Mouse (Mus musculus) layer of hippocampus, adult 2 months (tissue): ENCODE results near the gene Cks1b. TPM values are rescaled to one million over a fixed set of nuclear protein-coding genes. Genes with fewer than 3 reads are reported as not detected.

Experiments used
- DNase-seq, 2 experiments: peaks; one replicate each; pipeline ENCODE4 v3.0.0; 2022; ENCODE audit warnings: low spot score in 2 of 2
- H3K27ac ChIP-seq: fragments of 200-600 bp; 2 replicates; pipeline ENCODE4 v1.8.1; 2022
- H3K4me3 ChIP-seq: fragments of 200-600 bp; 2 replicates; pipeline ENCODE4 v1.8.1; 2022; ENCODE audit warnings: mild to moderate bottlenecking
- CTCF ChIP-seq: fragments of 200-600 bp; conservative IDR thresholded peaks from 2 replicates; pipeline ENCODE4 v1.8.1; 2022; ENCODE audit warnings: antibody characterized with exemption, mild to moderate bottlenecking, moderate library complexity
- total RNA-seq, 2 experiments: library from RNA; stranded (reverse); gene quantifications; 2 replicates each; pipeline ENCODE4 v1.2.3; 2021

Gene Cks1b
- total RNA-seq, 2 experiments from 2014 or later: 1.4 to 2.7 TPM

- Histone ChIP-seq H3K27ac (no peak overlapping the region), H3K4me3 (no peak overlapping the region)
- TF ChIP-seq CTCF: no peak
- no peak for DNase-seq
Observed at GRCm38 (mm10) chr3:89382033-89382882, 35.9 kb downstream of the Cks1b start.

- no peak overlapping the region for H3K27ac ChIP-seq
- TF ChIP-seq CTCF: no peak
- H3K4me3 ChIP-seq: no peak overlapping the region
- no peak for DNase-seq
Observed at GRCm38 (mm10) chr3:89381233-89381632, 37.0 kb downstream of the Cks1b start.

GRCm38 (mm10) chr3:89380711-89381110 is 37.5 kb downstream of the Cks1b start:
- no peak for DNase-seq
- Histone ChIP-seq H3K4me3 (no peak overlapping the region), H3K27ac (no peak overlapping the region)
- no peak for TF ChIP-seq CTCF

- Histone ChIP-seq H3K4me3 (no peak overlapping the region), H3K27ac (no peak overlapping the region)
- no peak for DNase-seq
- TF ChIP-seq CTCF: no peak
Observed at GRCm38 (mm10) chr3:89380291-89380690, 37.9 kb downstream of the Cks1b start.

- TF ChIP-seq CTCF: no peak
- DNase-seq: no peak
- H3K4me3 ChIP-seq: no peak overlapping the region; the same call in 1 of the 2 replicates
- no peak overlapping the region; the same call in 1 of the 2 replicates for H3K27ac ChIP-seq
Observed at GRCm38 (mm10) chr3:89379388-89380131, 38.6 kb downstream of the Cks1b start.

GRCm38 (mm10) chr3:89378394-89379067 is 39.7 kb downstream of the Cks1b start:
- TF ChIP-seq CTCF: peak; percentile 99
- peak overlapping the region; percentile 84 for H3K4me3 ChIP-seq
- peak; percentile 39 to 75 for DNase-seq
- H3K27ac ChIP-seq: peak overlapping the region; percentile 93

- no peak for TF ChIP-seq CTCF
- Histone ChIP-seq H3K27ac (peak overlapping the region; percentile 93; the same call in 1 of the 2 replicates), H3K4me3 (no peak overlapping the region)
- no peak for DNase-seq
Observed at GRCm38 (mm10) chr3:89377831-89378230, 40.4 kb downstream of the Cks1b start.

- no peak for DNase-seq
- Histone ChIP-seq H3K4me3 (no peak overlapping the region), H3K27ac (no peak overlapping the region)
- TF ChIP-seq CTCF: no peak
Observed at GRCm38 (mm10) chr3:89373581-89374231, 44.5 kb downstream of the Cks1b start.

GRCm38 (mm10) chr3:89367338-89367737 is 50.8 kb downstream of the Cks1b start:
- no peak overlapping the region for H3K4me3 ChIP-seq
- TF ChIP-seq CTCF: no peak
- H3K27ac ChIP-seq: no peak overlapping the region
- DNase-seq: no peak

GRCm38 (mm10) chr3:89365486-89366414 is 52.4 kb downstream of the Cks1b start:
- no peak overlapping the region for H3K4me3 ChIP-seq
- no peak for TF ChIP-seq CTCF
- DNase-seq: no peak
- no peak overlapping the region for H3K27ac ChIP-seq

Other genes with a start within 250 kb of the Cks1b start
- gene Scamp3, start 240.9 kb downstream of the Cks1b start, total RNA-seq: 10 to 100 TPM; 67.1 to 69.0 TPM
- 10 to 100 TPM; 61.6 to 61.7 TPM for gene Fam189b, start 235.2 kb downstream of the Cks1b start, total RNA-seq
- 10 to 100 TPM; 55.7 to 67.9 TPM for gene Gba, start 215.5 kb downstream of the Cks1b start, total RNA-seq
- gene Thbs3, start 203.2 kb downstream of the Cks1b start, total RNA-seq: 10 to 100 TPM; 42.6 to 43.8 TPM
- gene Mtx1, start 191.3 kb downstream of the Cks1b start, total RNA-seq: 100 to 1,000 TPM; 100 to 102 TPM
- 1 to 10 TPM in 1 of 2 experiments, under 1 TPM in 1; 0.31 to 1.3 TPM for gene Muc1, start 189.3 kb downstream of the Cks1b start, total RNA-seq
- gene Krtcap2, start 172.4 kb downstream of the Cks1b start, total RNA-seq: 10 to 100 TPM; 75.8 to 80.5 TPM
- 10 to 100 TPM; 89.1 to 92.8 TPM for gene Trim46, start 172.1 kb downstream of the Cks1b start, total RNA-seq
- gene Dpm3, start 159.0 kb downstream of the Cks1b start, total RNA-seq: 10 to 100 TPM; 51.2 to 61.0 TPM
- gene Slc50a1, start 147.8 kb downstream of the Cks1b start, total RNA-seq: 10 to 100 TPM; 46.3 to 58.9 TPM
- 1 to 10 TPM; 7.6 to 7.9 TPM for gene Efna1, start 137.2 kb downstream of the Cks1b start, total RNA-seq
- 10 to 100 TPM; 65.5 to 76.3 TPM for gene Efna3, start 95.4 kb downstream of the Cks1b start, total RNA-seq
- gene Efna4, start 80.4 kb downstream of the Cks1b start, total RNA-seq: under 1 TPM; 0.61 to 0.96 TPM
- gene Adam15, start 68.4 kb downstream of the Cks1b start, total RNA-seq: 100 to 1,000 TPM; 122 to 127 TPM
- gene Dcst2, start 56.4 kb downstream of the Cks1b start, total RNA-seq: under 1 TPM; 0.29 to 0.77 TPM
- not detected for gene Dcst1, start 53.1 kb downstream of the Cks1b start, total RNA-seq
- gene Zbtb7b, start 23.6 kb downstream of the Cks1b start, total RNA-seq: 10 to 100 TPM; 11.3 to 13.4 TPM
- 1 to 10 TPM; 5.8 to 7.1 TPM for gene Lenep, start 15.6 kb downstream of the Cks1b start, total RNA-seq
- gene Flad1, start 6.5 kb downstream of the Cks1b start, total RNA-seq: 10 to 100 TPM; 37.2 to 39.8 TPM
- 10 to 100 TPM; 12.2 to 14.3 TPM for gene Shc1, start 60 bp upstream of the Cks1b start, total RNA-seq
- 10 to 100 TPM; 55.5 to 61.9 TPM for gene Pygo2, start 11.8 kb upstream of the Cks1b start, total RNA-seq
- 10 to 100 TPM; 38.9 to 41.8 TPM for gene Pbxip1, start 18.3 kb upstream of the Cks1b start, total RNA-seq
- gene Pmvk, start 36.2 kb upstream of the Cks1b start, total RNA-seq: 10 to 100 TPM; 30.1 to 30.3 TPM
- 10 to 100 TPM; 25.6 to 29.1 TPM for gene Kcnn3, start 101.8 kb upstream of the Cks1b start, total RNA-seq